ENCODE assay signal across 12 mouse cellular contexts in the genomic region with DNA sequence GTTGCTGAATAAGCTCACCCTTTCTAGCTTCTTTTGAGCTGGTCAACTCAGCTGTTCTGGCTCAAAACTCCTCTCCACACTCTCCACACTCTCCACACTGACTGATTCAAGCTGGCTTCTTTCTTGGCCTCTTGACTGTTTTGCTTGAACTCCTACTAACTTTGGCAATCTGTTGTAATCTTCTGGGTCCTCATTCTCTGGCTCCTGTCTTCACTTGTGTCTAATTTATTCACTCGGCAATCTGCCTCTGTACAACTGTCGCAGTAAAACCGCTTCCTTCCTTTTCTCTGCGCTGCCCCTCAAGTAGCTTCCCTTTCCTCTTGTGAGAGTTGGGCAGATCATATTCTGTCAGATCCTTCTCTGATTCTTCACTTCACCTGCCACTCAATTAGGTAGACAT. TPM values are rescaled to one million over a fixed set of nuclear protein-coding genes. Genes with fewer than 3 reads are reported as not detected.
DNase-seq lines count a peak whose midpoint lies in the region; ATAC-seq and TF ChIP-seq lines count a peak whose summit lies in the region.
"Had no signal": no experiment of that assay in that cellular context is flagged by ENCODE, and none has a peak within 500 bp of the region (broad histone marks: within the 10 kb centered on the region; RNA-seq: fewer than 3 reads in every experiment).

No protein-coding gene starts in this region.

- H3K4me3 ChIP-seq in bone marrow, adult 2 months (replicated peaks; ENCODE audit: control insufficient read depth, low read depth, low read length): no peak overlapping the region
- H3K4me3 ChIP-seq in liver, embryonic 15.5 days (replicated peaks): no peak overlapping the region
- H3K4me3 ChIP-seq: forebrain, embryonic 15.5 days; limb, embryonic 15.5 days had no signal

- H3K36me3 ChIP-seq in liver, embryonic 15.5 days (replicated peaks): peaks cover 16% of the 10 kb centered on the region

- H3K9me3 ChIP-seq in liver, embryonic 15.5 days (replicated peaks): no peaks in the 10 kb centered on the region
- H3K9me3 ChIP-seq: forebrain, embryonic 15.5 days; hindbrain, embryonic 10.5 days; limb, embryonic 15.5 days had no signal

- no peak for TF ChIP-seq CTCF in bone marrow, adult 2 months (IDR thresholded peaks at IDR 0.05; ENCODE audit: control insufficient read depth, insufficient read depth, low read length)

- TF ChIP-seq POLR2A in bone marrow, adult 2 months (IDR thresholded peaks at IDR 0.05; ENCODE audit: borderline replicate concordance, control insufficient read depth, low read depth, low read length): no peak

- H3K9ac ChIP-seq in liver, embryonic 15.5 days: no peak overlapping the region
- H3K9ac ChIP-seq: forebrain, embryonic 15.5 days; limb, embryonic 15.5 days had no signal

- peak; percentile 44 for DNase-seq in lung, postnatal 36 days
- DNase-seq in lung, postnatal 10 days: no peak
- peak; percentile 30 to 43 for DNase-seq in thymus, postnatal 36 days
- no peak for DNase-seq in embryo, embryonic 10 days (ENCODE audit: low spot score)
- no peak for DNase-seq in frontal cortex, adult 2 months (ENCODE audit: extremely low spot score in 1 of 2, low spot score in 1 of 2)

- no peak overlapping the region for H3K4me2 ChIP-seq in liver, embryonic 15.5 days
- H3K4me2 ChIP-seq: forebrain, embryonic 15.5 days; limb, embryonic 15.5 days had no signal

- WGBS in bone marrow, adult 2 months: 14% methylated on average over 4 of the region's 4 CpGs
- 33% methylated on average over 4 of the region's 4 CpGs for WGBS in liver, embryonic 15.5 days (ENCODE audit: insufficient replicate concordance)

- peak overlapping the region; percentile 84 for H3K27ac ChIP-seq in bone marrow, adult 2 months (ENCODE audit: control insufficient read depth, insufficient read depth, low read depth, low read length, poor library complexity)
- H3K27ac ChIP-seq in liver, embryonic 15.5 days (replicated peaks): peak overlapping the region; percentile 91
- H3K27ac ChIP-seq: forebrain, embryonic 15.5 days; hindbrain, embryonic 10.5 days; limb, embryonic 15.5 days had no signal

- ATAC-seq in liver, embryonic 15.5 days (ENCODE audit: insufficient read depth): no peak
- ATAC-seq: forebrain, embryonic 15.5 days had no signal

- H3K4me1 ChIP-seq in bone marrow, adult 2 months (ENCODE audit: control insufficient read depth, insufficient read depth, low read length): peaks cover 6% of the 10 kb centered on the region; the same call in 1 of the 2 replicates
- H3K4me1 ChIP-seq in liver, embryonic 15.5 days (replicated peaks): peaks cover 56% of the 10 kb centered on the region

- no peaks in the 10 kb centered on the region for H3K27me3 ChIP-seq in liver, embryonic 15.5 days
- H3K27me3 ChIP-seq: forebrain, embryonic 15.5 days; limb, embryonic 15.5 days; Patski had no signal

RNA-seq across cellular contexts. Expression of a gene that starts 1.9 kb away (rescaled TPM):
- polyA plus RNA-seq in bone marrow, adult 2 months (2011; ENCODE audit: insufficient read depth, insufficient read length, low replicate concordance, missing spikeins): 42.4 and 68.1 TPM in 2 replicates
- polyA plus RNA-seq in liver, embryonic 15.5 days (2015; fragmentation: Nextera tagmentation; extraction: Ambion mirVana): 31.0 and 33.3 TPM in 2 replicates
- polyA plus RNA-seq in frontal cortex, adult 2 months (2012; rRNA removed): 59.8 and 64.9 TPM in 2 replicates

RNA-seq across cellular contexts. Expression of a gene that starts 10.7 kb away (rescaled TPM):
- polyA plus RNA-seq in bone marrow, adult 2 months (2011; ENCODE audit: insufficient read depth, insufficient read length, low replicate concordance, missing spikeins): not detected in 2 replicates
- not detected in 2 replicates for polyA plus RNA-seq in liver, embryonic 15.5 days (2015; fragmentation: Nextera tagmentation; extraction: Ambion mirVana)
- polyA plus RNA-seq in frontal cortex, adult 2 months (2012; rRNA removed): not detected in 2 replicates
- polyA plus RNA-seq: forebrain, embryonic 15.5 days; hindbrain, embryonic 10.5 days; limb, embryonic 15.5 days; Patski; testis, adult 2 months had no signal

RNA-seq across cellular contexts. Expression of a gene that starts 21.9 kb away (rescaled TPM):
- 6.5 TPM in 1 of 2 replicates, not detected in the other for polyA plus RNA-seq in bone marrow, adult 2 months (2011; ENCODE audit: insufficient read depth, insufficient read length, low replicate concordance, missing spikeins)
- polyA plus RNA-seq in liver, embryonic 15.5 days (2015; fragmentation: Nextera tagmentation; extraction: Ambion mirVana): 5.2 and 5.3 TPM in 2 replicates
- polyA plus RNA-seq in frontal cortex, adult 2 months (2012; rRNA removed): 52.2 and 64.5 TPM in 2 replicates

RNA-seq across cellular contexts. Expression of a gene that starts 30.6 kb away (rescaled TPM):
- polyA plus RNA-seq in bone marrow, adult 2 months (2011; ENCODE audit: insufficient read depth, insufficient read length, low replicate concordance, missing spikeins): 2.0 TPM in 1 of 2 replicates, not detected in the other
- 0.09 and 0.13 TPM in 2 replicates for polyA plus RNA-seq in liver, embryonic 15.5 days (2015; fragmentation: Nextera tagmentation; extraction: Ambion mirVana)
- polyA plus RNA-seq in frontal cortex, adult 2 months (2012; rRNA removed): 18.5 and 30.4 TPM in 2 replicates

Comparison
In these comparisons a context has a peak if more than half of its experiments do, and no peak if none do; other contexts are left out.
1. DNase-seq: peak in lung, postnatal 36 days (single experiment) and thymus, postnatal 36 days (2 of 2); none in lung, postnatal 10 days (single experiment), embryo, embryonic 10 days (single experiment) and frontal cortex, adult 2 months (0 of 2).